Mouse (Mus musculus): ENCODE data around the gene Tspan4. TPM values are rescaled to one million over a fixed set of nuclear protein-coding genes. Genes with fewer than 3 reads are reported as not detected.
A peak's percentile ranks its signal among the peaks of the same experiment; 100 is the strongest.

The Tspan4 gene
- polyA plus RNA-seq, 1 experiment from 2014 or later = 35.8 TPM

GRCm38 (mm10) chr7:141468522-141469211, 6.4 kb upstream of the Tspan4 start:
- H3K9me3 ChIP-seq (ENCODE audit: control insufficient read depth, low read length) = no peaks in the 10 kb centered on the region
- ATAC-seq (ENCODE audit: insufficient read depth, low FRiP score, low TSS enrichment) (peak; percentile 67), DNase-seq (ENCODE audit: low spot score) (peak; percentile 74)
- H3K27ac ChIP-seq (ENCODE audit: low read depth, low read length) = peak overlapping the region; percentile 83
- 22% methylated on average over 8 of the region's 8 CpGs for WGBS
- H3K4me1 ChIP-seq (ENCODE audit: control insufficient read depth, insufficient read depth, low read length) = peaks cover 21% of the 10 kb centered on the region
- peak overlapping the region; percentile 68 for H3K4me2 ChIP-seq (ENCODE audit: low read depth)
- H3K9ac ChIP-seq (ENCODE audit: low read length) = peak overlapping the region; percentile 86
- peaks cover 30% of the 10 kb centered on the region for H3K27me3 ChIP-seq (ENCODE audit: control insufficient read depth, insufficient read depth, low read length)
- peaks cover 20% of the 10 kb centered on the region for H3K36me3 ChIP-seq (ENCODE audit: control insufficient read depth, insufficient read depth, low read length)
- peak overlapping the region; percentile 72 for H3K4me3 ChIP-seq (ENCODE audit: low read depth, low read length)

- Histone ChIP-seq H3K4me2 (ENCODE audit: low read depth) (peak overlapping the region; percentile 68), H3K9me3 (ENCODE audit: control insufficient read depth, low read length) (no peaks in the 10 kb centered on the region), H3K27ac (ENCODE audit: low read depth, low read length) (no peak overlapping the region), H3K9ac (ENCODE audit: low read length) (peak overlapping the region; percentile 50), H3K27me3 (ENCODE audit: control insufficient read depth, insufficient read depth, low read length) (peaks cover 24% of the 10 kb centered on the region), H3K4me1 (ENCODE audit: control insufficient read depth, insufficient read depth, low read length) (peaks cover 26% of the 10 kb centered on the region), H3K36me3 (ENCODE audit: control insufficient read depth, insufficient read depth, low read length) (peaks cover 20% of the 10 kb centered on the region), H3K4me3 (ENCODE audit: low read depth, low read length) (peak overlapping the region; percentile 72)
- no peak for DNase-seq (ENCODE audit: low spot score)
- no peak for ATAC-seq (ENCODE audit: insufficient read depth, low FRiP score, low TSS enrichment)
- 86% methylated on average over 6 of the region's 6 CpGs for WGBS
Observed at GRCm38 (mm10) chr7:141469352-141469751, 5.7 kb upstream of the Tspan4 start.

- Histone ChIP-seq H3K36me3 (ENCODE audit: control insufficient read depth, insufficient read depth, low read length) (peaks cover 20% of the 10 kb centered on the region), H3K9me3 (ENCODE audit: control insufficient read depth, low read length) (no peaks in the 10 kb centered on the region), H3K4me3 (ENCODE audit: low read depth, low read length) (no peak overlapping the region; the same call in 1 of the 2 replicates), H3K9ac (ENCODE audit: low read length) (no peak overlapping the region), H3K27ac (ENCODE audit: low read depth, low read length) (0 out of 2 replicates have a peak overlapping the region, but pooled peaks have one; percentile 6), H3K4me1 (ENCODE audit: control insufficient read depth, insufficient read depth, low read length) (peaks cover 28% of the 10 kb centered on the region), H3K27me3 (ENCODE audit: control insufficient read depth, insufficient read depth, low read length) (peaks cover 16% of the 10 kb centered on the region), H3K4me2 (ENCODE audit: low read depth) (no peak overlapping the region)
- ATAC-seq (ENCODE audit: insufficient read depth, low FRiP score, low TSS enrichment) (no peak), DNase-seq (ENCODE audit: low spot score) (no peak)
- 93% methylated on average over 18 of the region's 18 CpGs for WGBS
Observed at GRCm38 (mm10) chr7:141469901-141470636, 5.0 kb upstream of the Tspan4 start.

- Histone ChIP-seq H3K9ac (ENCODE audit: low read length) (no peak overlapping the region), H3K27me3 (ENCODE audit: control insufficient read depth, insufficient read depth, low read length) (peaks cover 11% of the 10 kb centered on the region), H3K4me3 (ENCODE audit: low read depth, low read length) (no peak overlapping the region), H3K4me2 (ENCODE audit: low read depth) (no peak overlapping the region), H3K9me3 (ENCODE audit: control insufficient read depth, low read length) (no peaks in the 10 kb centered on the region), H3K36me3 (ENCODE audit: control insufficient read depth, insufficient read depth, low read length) (peaks cover 20% of the 10 kb centered on the region), H3K4me1 (ENCODE audit: control insufficient read depth, insufficient read depth, low read length) (peaks cover 29% of the 10 kb centered on the region), H3K27ac (ENCODE audit: low read depth, low read length) (no peak overlapping the region)
- DNase-seq (ENCODE audit: low spot score) = no peak
- WGBS = 94% methylated on average over 10 of the region's 10 CpGs
- ATAC-seq (ENCODE audit: insufficient read depth, low FRiP score, low TSS enrichment) = no peak
Observed at GRCm38 (mm10) chr7:141470637-141470944, 4.4 kb upstream of the Tspan4 start.

- no peak overlapping the region for H3K4me3 ChIP-seq (ENCODE audit: low read depth, low read length)
- H3K4me1 ChIP-seq (ENCODE audit: control insufficient read depth, insufficient read depth, low read length) = peaks cover 36% of the 10 kb centered on the region
- peaks cover 20% of the 10 kb centered on the region for H3K36me3 ChIP-seq (ENCODE audit: control insufficient read depth, insufficient read depth, low read length)
- no peaks in the 10 kb centered on the region for H3K9me3 ChIP-seq (ENCODE audit: control insufficient read depth, low read length)
- WGBS = 93% methylated on average over 1 of the region's 1 CpGs
- H3K27ac ChIP-seq (ENCODE audit: low read depth, low read length) = no peak overlapping the region
- no peak for ATAC-seq (ENCODE audit: insufficient read depth, low FRiP score, low TSS enrichment)
- no peak for DNase-seq (ENCODE audit: low spot score)
- H3K27me3 ChIP-seq (ENCODE audit: control insufficient read depth, insufficient read depth, low read length) = peaks cover 12% of the 10 kb centered on the region; the same call in 1 of the 2 replicates
- H3K4me2 ChIP-seq (ENCODE audit: low read depth) = no peak overlapping the region
- no peak overlapping the region for H3K9ac ChIP-seq (ENCODE audit: low read length)
Observed at GRCm38 (mm10) chr7:141471236-141471635, 3.8 kb upstream of the Tspan4 start.

- Histone ChIP-seq H3K4me1 (ENCODE audit: control insufficient read depth, insufficient read depth, low read length) (peaks cover 33% of the 10 kb centered on the region), H3K27ac (ENCODE audit: low read depth, low read length) (no peak overlapping the region)
- DNase-seq (ENCODE audit: low spot score) = no peak
Observed at GRCm38 (mm10) chr7:141472226-141472625, 2.8 kb upstream of the Tspan4 start.

GRCm38 (mm10) chr7:141472763-141473162, 2.3 kb upstream of the Tspan4 start:
- Histone ChIP-seq H3K27ac (ENCODE audit: low read depth, low read length) (no peak overlapping the region), H3K9me3 (ENCODE audit: control insufficient read depth, low read length) (no peaks in the 10 kb centered on the region), H3K36me3 (ENCODE audit: control insufficient read depth, insufficient read depth, low read length) (peaks cover 20% of the 10 kb centered on the region), H3K4me2 (ENCODE audit: low read depth) (no peak overlapping the region; the same call in 1 of the 2 replicates), H3K4me3 (ENCODE audit: low read depth, low read length) (no peak overlapping the region), H3K27me3 (ENCODE audit: control insufficient read depth, insufficient read depth, low read length) (peaks cover 12% of the 10 kb centered on the region; the same call in 1 of the 2 replicates), H3K4me1 (ENCODE audit: control insufficient read depth, insufficient read depth, low read length) (peaks cover 33% of the 10 kb centered on the region), H3K9ac (ENCODE audit: low read length) (no peak overlapping the region)
- WGBS = 90% methylated on average over 6 of the region's 6 CpGs
- ATAC-seq (ENCODE audit: insufficient read depth, low FRiP score, low TSS enrichment) (no peak), DNase-seq (ENCODE audit: low spot score) (no peak)

More at GRCm38 (mm10) chr7:141472226-141472625, 2.8 kb upstream of the Tspan4 start:
- ATAC-seq (ENCODE audit: insufficient read depth, low FRiP score, low TSS enrichment) = no peak
- H3K9me3 ChIP-seq (ENCODE audit: control insufficient read depth, low read length) = no peaks in the 10 kb centered on the region
- H3K27me3 ChIP-seq (ENCODE audit: control insufficient read depth, insufficient read depth, low read length) = peaks cover 10% of the 10 kb centered on the region; the same call in 1 of the 2 replicates
- H3K36me3 ChIP-seq (ENCODE audit: control insufficient read depth, insufficient read depth, low read length) = peaks cover 20% of the 10 kb centered on the region
- 88% methylated on average over 6 of the region's 6 CpGs for WGBS
- no peak overlapping the region for H3K4me2 ChIP-seq (ENCODE audit: low read depth)
- H3K4me3 ChIP-seq (ENCODE audit: low read depth, low read length) = no peak overlapping the region
- no peak overlapping the region for H3K9ac ChIP-seq (ENCODE audit: low read length)

GRCm38 (mm10) chr7:141474160-141474559, 880 bp upstream of the Tspan4 start:
- peak overlapping the region; percentile 75 for H3K4me2 ChIP-seq (ENCODE audit: low read depth)
- peaks cover 24% of the 10 kb centered on the region for H3K4me1 ChIP-seq (ENCODE audit: control insufficient read depth, insufficient read depth, low read length)
- H3K9ac ChIP-seq (ENCODE audit: low read length) = peak overlapping the region; percentile 95
- H3K9me3 ChIP-seq (ENCODE audit: control insufficient read depth, low read length) = no peaks in the 10 kb centered on the region
- no peak for ATAC-seq (ENCODE audit: insufficient read depth, low FRiP score, low TSS enrichment)
- no peak for DNase-seq (ENCODE audit: low spot score)
- peaks cover 20% of the 10 kb centered on the region for H3K36me3 ChIP-seq (ENCODE audit: control insufficient read depth, insufficient read depth, low read length)
- H3K27me3 ChIP-seq (ENCODE audit: control insufficient read depth, insufficient read depth, low read length) = peaks cover 12% of the 10 kb centered on the region; the same call in 1 of the 2 replicates
- H3K27ac ChIP-seq (ENCODE audit: low read depth, low read length) = no peak overlapping the region
- WGBS = 13% methylated on average over 5 of the region's 5 CpGs
- H3K4me3 ChIP-seq (ENCODE audit: low read depth, low read length) = peak overlapping the region; percentile 82
